Mouse (Mus musculus) 416B (cell line): ENCODE data around the gene Grm1.

ENCODE experiments used
- DNase-seq: peaks from one replicate; pipeline ENCODE4 v3.0.0; 2011; ENCODE audit warnings: low read depth

Gene Grm1

DNA sequence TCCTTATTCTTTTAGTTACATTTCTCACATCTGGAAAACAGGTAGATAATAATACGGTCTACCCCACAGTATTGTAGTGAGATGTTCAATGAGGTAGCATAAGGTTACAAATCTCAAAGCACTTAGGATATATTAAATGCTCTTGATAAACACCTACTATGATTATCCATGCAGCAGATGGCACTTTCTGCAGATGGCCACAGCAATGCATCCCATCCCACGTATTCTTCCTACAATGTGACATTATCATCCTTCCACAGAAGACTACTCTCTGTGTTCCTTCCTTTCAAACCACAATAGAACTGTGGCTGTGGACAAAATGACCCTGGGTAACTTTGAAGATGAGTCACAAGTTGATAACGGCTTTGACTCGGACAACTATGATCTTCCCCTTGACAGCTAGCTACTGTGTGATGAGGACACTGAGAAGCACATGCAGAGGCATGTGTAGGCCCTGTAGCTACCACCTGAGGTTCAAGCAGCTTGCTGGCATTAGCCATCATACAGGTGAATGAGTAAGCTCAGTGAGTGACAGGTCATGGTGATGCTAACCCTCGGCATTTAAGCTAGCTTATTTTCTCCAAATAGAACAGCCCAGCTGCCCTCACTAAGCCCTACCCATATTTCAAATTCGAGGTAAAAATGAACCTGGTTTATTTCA is 117.5 kb downstream of the Grm1 start:
- DNase-seq = no peak

DNA sequence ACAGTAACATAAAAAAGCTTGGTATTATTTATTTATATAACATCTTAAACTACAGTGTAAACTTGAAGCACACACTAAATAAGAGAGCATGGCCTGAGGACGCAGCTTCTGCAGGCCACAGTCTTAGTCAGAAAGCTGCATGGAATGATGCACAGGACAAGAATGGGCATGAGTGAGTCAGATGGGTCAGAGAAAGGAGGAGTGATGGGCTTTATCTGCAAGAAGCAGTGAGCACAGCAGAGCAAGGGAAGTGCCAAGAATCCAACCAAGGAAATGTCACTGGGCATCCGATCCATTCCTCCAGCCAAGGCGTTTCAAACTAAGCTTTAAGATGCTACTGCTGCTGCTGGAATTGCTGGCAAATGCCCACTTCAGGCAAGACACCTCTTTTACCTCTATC is 131.6 kb downstream of the Grm1 start:
- no peak for DNase-seq

DNA sequence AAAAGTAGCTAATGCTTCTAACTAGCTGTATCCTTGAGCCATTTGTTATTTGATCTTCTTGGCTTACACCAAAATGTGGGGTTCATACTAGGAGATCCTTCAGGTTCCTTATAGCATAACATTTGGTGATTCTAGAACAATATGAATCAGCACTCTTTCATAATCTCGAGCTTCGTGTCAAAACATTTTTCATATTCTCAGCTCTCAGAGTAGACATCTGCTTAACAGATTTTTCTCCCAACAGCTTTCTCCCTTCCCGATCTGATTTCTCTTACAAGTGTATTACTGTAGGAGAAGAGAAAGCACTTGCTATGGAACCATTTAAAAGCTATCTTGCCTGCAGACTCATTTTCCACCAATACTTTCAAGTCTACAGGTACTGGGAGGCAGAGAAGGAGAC is 133.0 kb downstream of the Grm1 start:
- DNase-seq = no peak

DNA sequence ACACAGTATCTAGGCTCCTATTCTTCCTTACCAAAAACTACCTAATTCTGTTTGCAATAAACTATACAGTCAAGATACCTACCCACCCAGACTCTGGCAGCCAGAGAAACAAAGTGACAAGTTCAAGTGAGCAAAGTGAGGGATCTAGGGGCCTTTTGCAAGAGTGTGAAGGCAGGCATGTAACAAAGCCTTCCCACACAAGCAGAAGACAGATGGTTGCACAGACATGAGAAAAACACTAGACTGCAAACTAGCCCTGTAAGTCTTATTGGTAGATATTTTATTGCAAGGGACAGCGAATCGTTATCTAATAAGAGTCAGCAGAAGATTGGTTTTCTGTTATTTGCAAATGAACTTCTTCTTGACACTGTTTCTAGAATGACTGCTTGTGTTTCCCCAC is 134.6 kb downstream of the Grm1 start:
- no peak for DNase-seq

DNA sequence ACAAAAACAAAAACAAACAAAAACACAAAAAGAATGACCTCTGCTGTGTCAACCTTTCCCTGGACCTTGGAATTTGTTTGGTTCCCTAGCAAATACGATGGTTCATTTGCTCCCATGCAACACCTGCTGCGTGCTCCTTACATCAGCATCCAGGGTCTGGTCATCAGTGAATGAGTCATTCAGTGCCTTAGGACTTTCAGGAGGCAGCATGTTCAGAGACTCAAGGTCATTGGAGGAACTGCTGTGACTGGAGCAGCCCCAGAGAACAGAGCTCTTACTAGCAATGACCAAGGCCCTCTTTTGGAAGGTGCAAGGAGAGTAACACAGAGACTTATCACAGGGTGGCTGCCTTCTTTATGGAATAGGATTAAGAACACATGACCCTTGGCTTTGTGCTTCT is 138.2 kb downstream of the Grm1 start:
- no peak for DNase-seq

DNA sequence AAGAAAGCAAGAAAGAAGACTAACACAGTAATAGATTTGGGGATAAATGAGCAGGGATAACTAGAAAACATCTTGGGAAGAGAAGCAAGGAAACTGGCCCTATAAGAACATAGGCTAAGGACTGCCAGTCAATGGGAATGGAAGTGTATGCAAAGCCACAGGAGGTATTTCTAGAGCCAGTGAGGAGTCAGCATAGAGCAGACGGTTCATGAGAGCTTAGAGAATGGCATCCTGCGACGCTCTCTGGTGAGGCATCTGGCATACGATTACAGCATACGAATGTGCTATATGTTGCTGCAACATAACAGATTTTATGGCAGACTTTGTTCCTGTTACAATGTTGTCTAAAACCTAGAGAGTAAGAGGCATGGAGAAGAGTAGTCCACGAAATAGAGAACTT is 139.9 kb downstream of the Grm1 start:
- DNase-seq = no peak

DNA sequence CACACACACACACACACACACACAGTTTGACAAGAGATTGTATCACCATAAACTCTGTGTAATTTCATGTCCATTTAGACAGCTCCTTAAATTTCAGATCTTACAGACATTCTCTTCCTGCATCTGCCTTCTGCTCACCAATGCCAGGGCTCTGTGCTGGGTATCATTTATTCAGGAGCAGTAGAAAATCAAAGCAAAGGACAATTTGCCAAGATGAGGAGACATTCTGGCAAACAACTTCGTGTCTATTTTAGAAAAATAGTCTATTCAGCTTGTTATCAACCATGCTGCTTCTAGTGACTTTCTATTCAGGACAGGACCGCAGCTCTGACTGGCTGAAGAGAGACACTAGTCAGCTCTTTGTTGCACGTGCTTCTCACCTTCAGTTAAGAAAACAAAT is 146.3 kb downstream of the Grm1 start:
- no peak for DNase-seq

DNA sequence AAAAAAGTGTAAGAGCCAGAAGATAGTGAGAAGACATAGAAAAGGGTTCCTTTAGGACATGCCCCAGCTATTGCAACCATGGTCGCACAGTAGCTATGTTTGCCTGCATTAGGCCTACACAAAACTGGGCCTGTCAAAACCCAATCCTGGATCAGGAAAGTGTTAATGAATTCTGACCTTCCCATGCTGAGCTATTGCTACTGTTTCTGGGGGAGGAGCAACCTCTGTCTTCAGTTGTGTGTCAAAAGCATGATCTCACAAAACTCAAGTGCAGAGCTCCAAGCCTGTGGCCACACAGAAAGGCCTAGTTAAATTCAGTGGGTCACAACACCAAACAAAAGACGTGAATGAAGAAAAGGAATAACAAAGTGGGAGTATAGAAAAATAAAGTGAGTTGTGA is 152.5 kb downstream of the Grm1 start:
- DNase-seq = no peak

DNA sequence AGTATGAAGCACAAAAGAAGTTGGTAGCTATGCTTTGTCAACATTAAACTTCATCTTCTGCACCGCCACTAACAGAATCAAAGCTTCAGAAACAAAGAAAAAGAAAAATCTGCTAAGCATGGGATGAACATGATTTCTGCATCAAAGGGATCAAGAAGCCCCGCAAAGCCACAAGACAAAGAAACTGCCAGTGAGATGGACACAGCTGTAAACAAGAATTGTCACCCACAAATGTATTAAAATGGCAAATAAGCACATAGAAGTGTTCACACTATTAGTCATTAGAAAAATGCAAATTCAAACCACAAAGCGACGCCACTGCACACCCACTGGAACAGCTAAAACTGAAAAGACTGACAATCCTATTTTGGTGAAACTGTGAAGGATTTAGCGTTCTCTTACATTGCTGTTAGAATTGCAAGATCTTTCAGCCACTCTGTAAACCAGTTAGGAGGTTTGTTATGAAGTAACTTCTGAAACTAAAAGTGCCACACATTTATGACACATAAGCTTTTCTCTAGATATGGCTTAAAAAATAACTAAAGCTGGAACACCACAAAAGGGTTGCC is 153.3 kb downstream of the Grm1 start:
- no peak for DNase-seq

DNA sequence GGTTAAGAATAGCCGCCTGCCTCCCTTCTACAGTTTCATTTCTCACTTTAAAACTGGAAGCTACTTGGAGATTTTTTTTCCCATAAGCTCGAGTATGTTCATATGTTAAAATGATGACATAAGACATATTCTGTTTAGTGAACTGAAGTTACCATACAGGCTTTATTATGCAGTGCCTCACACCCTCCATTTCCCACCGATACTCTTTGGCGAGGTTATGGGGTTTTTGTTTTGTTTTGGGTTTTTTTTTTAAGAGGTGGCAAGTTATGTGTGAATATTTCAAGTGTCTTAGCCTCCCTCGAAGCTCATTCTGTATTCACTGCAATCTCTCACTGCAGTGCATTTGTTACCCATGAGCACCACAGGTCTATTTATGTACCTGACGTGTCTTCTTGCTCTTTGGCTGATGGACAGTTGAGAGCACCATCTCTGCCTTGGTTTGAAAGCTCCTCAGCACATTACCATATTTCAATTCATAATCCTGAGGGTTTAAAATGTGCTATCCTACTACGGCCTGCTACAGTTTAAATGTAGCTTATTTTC is 164.2 kb downstream of the Grm1 start:
- no peak for DNase-seq

DNA sequence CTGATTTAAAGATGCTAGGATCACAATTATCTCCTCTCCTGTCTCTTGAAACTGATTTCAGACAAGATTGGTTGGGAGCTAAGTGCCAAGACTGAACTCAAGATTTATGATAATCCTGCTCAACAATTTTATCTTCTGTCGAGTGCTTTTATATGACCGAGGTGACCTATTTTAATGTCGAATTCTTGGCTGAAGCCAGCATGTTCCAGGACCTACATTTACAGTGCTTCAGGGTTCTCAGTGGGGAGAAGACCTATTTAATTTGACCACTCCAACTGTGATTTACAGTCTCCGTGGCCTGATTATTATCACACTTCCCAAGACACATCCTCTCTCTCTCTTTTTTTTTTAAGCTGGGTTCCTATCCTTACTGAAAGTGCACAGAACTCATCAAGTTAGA is 168.5 kb downstream of the Grm1 start:
- no peak for DNase-seq

DNA sequence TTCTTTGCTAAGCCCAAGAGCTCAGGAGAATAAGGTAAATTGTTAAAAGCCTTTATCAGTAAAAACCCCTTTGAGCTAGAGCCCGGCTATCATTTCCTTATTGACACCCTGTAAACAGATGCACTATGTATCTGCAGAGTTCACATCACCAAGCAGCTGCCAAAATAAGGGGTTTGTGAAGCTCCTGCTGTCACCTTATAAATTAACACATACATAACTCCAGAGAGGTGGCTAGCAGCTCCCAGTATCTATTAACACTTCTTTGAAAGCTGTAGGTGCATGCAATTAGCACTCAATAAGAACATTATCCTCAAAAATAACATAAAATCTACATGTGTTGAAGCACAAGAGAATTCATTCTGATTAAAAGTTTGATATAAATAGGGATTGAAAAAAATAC is 191.9 kb downstream of the Grm1 start:
- no peak for DNase-seq

DNA sequence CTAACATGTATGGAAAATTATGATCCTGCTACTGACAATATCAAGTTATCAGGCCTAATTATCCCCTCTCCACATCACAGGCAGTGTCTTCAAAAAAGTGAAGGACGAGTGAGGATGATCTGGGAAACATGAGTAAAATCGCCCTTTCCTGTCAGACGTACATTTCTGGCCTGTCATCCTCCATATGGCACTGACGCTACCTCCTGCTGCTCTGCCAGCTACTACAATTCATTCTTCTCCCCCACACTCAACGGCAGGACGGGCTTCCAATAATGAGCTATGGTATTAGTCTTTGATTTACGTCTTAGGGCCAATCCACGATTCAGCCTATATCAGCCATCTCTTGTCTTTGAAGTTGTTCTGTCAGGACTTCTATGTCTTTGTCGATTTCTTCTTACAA is 193.6 kb downstream of the Grm1 start:
- no peak for DNase-seq

DNA sequence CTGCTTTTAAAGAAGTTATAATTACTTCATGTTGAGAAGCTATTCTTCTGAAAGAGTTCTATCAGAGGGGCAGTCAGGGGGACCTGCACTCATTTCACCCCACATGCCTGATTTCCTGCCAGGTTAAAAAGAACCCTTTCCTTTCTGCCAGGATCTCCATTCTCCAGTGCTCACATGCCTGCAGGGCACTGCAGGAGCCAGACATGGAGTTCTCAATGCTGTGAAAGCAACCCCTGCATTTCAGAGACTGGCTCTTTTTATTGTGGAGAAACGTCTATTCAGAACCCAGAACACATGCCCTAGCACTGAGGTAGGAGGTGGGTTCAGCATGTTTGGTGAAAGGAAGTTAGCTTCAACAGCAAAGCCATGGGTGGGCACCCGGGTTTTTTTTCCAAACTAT is 197.2 kb downstream of the Grm1 start:
- DNase-seq = no peak

DNA sequence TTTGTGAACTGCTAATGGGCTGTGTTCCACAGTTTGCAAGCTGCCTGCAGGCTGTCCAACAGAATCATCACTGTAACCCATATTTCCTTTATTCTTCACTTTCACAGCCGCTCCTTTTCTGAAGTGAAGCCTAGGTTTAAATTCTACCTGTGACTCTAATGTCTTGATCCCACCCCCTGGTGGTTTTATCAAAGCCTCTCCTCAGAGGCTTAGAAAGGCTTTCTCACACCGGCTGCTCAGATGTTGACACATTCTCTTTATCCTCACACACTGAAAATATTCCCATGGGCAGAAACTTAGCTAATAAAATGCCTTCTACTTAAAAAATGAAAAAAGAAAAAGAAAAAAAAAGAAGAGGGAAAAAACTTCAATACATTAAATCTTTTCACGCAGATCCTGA is 210.0 kb downstream of the Grm1 start:
- no peak for DNase-seq

DNA sequence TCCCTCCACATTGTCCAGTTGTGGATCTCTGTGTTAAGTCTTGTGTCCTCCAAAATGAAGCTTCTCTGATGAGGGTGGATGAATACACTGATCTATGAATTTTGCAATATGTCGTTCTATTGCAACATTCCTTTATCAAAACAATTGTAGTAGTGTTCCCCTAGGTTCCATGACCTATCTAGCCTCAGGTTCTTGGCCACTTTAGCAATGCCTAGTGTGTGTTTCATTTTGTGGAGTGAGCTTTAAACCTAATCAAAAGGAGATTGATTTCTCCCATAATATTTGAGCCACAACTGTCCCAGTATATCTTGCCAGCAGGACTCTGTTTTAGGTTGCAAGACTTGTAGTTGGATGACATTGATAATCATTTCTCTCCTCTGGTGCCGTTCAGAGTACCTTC is 211.9 kb downstream of the Grm1 start:
- DNase-seq = no peak

DNA sequence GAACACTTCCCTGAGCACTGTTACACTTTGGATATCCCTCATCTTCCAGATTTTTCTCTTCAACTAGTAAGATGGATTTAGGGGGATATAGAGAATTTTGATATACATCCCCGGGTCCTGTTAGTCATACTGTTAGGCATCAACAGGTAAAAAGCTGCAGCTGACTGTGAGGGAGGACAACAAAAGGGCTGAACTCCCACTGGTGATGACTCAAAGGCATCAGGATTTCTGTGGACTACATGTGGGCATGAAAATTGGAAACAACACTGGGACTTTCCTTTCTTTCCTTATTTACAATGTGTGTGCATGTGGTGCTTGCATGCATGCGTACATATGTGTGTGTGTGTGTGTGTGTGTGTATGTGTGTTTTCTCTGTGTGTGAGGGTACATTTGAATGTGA is 215.9 kb downstream of the Grm1 start:
- DNase-seq = no peak

DNA sequence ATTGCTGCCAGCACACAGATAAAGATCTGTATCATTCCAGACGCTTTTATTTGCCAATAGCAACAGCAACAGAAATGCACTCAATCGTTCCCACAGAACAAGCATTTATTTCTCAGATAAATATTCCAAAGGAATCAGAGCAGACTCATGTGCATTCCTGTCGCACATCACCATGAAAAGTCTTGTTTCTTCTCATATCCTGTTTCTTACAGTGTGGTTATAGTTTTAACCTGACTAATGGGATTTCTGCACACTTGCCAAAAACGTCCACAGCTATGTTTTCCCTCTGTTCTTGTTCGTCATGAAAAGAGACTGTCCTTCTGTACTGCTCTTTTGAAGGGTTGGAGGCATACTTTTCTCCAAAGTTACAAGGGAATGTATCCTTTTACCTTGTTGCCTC is 217.4 kb downstream of the Grm1 start:
- no peak for DNase-seq

DNA sequence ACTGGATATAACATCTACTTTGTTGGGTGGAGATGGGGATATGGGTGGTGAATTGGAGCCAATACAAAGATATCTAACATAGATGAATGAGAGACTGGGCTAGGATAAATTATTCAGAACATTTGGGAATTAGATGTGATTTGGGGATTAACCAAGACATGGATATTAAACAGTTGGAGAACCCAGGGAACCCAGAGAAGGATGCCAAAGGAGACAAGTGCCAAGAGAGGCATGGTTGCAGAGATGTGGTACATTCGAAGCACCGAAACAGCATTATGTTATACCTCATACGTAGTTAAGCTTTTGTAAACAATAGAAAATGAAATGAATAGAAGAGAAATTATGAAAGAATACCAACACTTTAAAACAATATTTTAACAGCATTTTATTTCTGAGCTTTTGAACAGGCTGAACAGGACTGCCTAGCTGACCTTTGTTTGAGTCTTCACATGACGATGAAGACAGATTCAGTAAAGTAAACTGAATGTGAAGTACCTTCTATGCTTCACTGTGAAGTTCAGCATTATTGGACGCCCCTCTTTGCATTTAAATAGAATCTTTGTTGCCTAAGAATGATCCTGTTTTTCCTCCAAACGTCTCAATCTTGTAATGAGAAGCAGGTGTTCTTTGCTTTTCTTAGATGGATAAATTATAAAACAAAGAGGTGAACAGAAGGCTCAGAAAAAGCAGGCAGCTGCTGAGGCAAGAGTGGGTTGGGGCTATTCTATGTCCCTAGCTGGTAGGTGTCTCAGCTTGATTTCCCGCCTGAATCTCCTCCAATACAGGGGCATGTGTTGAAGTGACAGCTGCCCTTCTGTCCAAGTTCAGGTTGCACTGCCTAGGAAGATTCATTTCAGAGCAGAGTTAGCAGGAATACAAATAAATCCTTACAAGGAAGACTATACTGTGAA is 234.5 kb downstream of the Grm1 start:
- DNase-seq = no peak

DNA sequence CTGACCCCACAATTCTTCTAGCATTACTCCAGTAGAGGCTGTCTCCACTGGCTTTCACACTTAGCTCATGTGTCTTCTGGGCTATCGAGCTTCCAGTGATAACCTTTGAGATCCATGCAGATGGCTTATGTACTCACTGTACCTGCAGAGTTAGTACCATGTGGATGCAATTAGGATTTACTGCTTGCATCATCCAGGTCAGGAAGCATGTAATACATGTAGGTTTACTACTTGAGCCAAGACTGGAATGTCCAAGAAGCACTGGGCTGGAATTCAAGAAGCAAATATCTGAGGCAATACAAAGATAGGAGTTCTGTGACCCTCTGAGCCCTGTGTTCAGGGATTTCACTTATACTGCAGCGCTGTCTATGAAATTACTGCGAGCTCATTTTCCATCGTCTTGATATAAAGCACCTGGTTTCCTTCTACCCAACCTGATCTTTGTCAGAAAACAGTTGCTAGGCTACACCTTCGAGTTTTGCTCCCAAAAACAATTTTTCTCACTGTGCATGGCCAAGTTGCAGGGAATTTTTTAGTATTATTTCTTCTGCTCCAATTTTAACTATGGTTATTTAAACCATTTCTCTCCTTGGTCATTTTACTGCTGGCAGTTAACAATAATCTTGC is 237.0 kb downstream of the Grm1 start:
- DNase-seq = no peak

DNA sequence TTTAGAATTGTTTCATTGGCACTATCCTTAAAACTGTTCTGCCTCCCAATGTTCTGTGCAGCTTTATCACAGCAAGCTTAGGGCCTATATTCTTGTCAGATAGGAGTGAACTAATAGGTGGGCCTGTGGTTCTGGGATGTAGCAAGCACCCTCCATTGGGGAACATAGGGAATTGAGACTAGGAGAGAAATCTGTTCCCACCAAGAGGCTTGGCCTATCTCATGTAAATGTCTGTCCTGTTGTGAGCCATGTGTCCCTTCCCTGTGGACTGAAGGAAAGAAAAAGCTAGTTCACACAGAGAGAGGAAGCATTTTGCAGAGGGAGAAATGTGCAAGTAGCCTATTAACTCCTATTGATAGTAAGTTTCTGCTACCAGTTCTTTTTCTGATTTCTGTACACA is 246.8 kb downstream of the Grm1 start:
- DNase-seq = no peak

DNA sequence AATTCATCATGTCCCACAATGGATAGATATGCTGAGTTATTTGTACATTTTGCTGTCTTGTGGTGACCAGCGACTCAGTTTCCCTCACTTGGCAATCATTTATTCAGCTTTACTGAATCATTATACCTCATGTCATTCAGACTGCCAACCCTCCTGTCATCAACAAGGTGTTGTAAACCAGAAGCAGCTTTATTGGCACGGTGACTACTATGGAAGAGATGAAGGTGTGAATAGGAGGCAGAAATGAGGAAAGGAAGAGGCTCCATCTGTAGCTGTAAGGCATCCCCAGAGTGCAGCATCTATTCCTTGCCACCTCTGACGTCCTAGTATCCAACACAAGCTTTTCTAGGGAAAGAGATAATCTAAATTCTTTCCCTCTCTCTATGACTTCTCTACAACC is 247.3 kb downstream of the Grm1 start:
- no peak for DNase-seq

DNA sequence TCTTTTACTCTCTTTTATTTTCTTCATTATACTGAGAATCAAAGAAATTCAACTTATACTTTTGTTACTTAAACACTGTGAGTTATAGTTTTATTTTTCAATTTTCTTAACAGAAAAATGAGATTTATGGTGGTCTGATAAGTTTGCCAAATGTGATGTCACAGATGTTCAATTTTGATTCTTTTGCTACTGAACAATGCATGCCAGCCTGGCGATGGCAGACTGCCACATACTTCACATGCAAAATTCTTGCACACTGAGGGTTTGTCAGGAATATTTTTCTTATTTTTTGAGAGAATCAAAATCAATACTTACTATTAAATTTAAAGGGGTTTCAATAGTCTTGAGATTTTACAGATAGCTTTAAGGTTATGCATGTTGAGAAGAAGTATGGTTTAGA is 251.0 kb downstream of the Grm1 start:
- DNase-seq = no peak
